Mouse (Mus musculus): ENCODE results near the gene Max. TPM values are rescaled to one million over a fixed set of nuclear protein-coding genes. Genes with fewer than 3 reads are reported as not detected.

Gene Max
- total RNA-seq, 2 experiments from 2014 or later = 73.5 to 74.7 TPM

GRCm38 (mm10) chr12:76894792-76895559 lies 67.0 kb downstream of the Max start:
- DNase-seq (ENCODE audit: low spot score in 2 of 2) = peak in 1 of 2 experiments; percentile 19
- intact Hi-C loops (cut with DNase I) = no loop called here

GRCm38 (mm10) chr12:76892910-76893695 lies 68.9 kb downstream of the Max start:
- no peak for DNase-seq (ENCODE audit: low spot score in 2 of 2)
- intact Hi-C loops (cut with DNase I) = no loop called here

- no peak for DNase-seq (ENCODE audit: low spot score in 2 of 2)
- intact Hi-C loops (cut with DNase I) = no loop called here
Observed at GRCm38 (mm10) chr12:76891160-76891559, 70.8 kb downstream of the Max start.

GRCm38 (mm10) chr12:76889404-76890184 lies 72.4 kb downstream of the Max start:
- intact Hi-C loops (cut with DNase I) = no loop called here
- DNase-seq (ENCODE audit: low spot score in 2 of 2) = no peak

- DNase-seq (ENCODE audit: low spot score in 2 of 2) = no peak
- intact Hi-C loops (cut with DNase I) = no loop called here
Observed at GRCm38 (mm10) chr12:76887941-76888340, 74.1 kb downstream of the Max start.

Other genes starting within 250 kb of the Max start
- 10 to 100 TPM; 32.0 to 34.3 TPM for gene Churc1, start 196.7 kb downstream of the Max start, total RNA-seq (2021)
- 10 to 100 TPM; 23.3 to 28.3 TPM for gene Fntb, start 196.6 kb downstream of the Max start, total RNA-seq (2021)
- gene Gpx2, start 166.6 kb downstream of the Max start, total RNA-seq (2021) = under 1 TPM; 0.14 TPM
- gene Rab15, start 139.3 kb downstream of the Max start, total RNA-seq (2021) = 100 to 1,000 TPM; 267 to 271 TPM

Measured in left cerebral cortex, postnatal 25 days (tissue).